Mouse (Mus musculus) macrophage (primary cell): ENCODE measurements around the gene Pdxp. TPM values are rescaled to one million over a fixed set of nuclear protein-coding genes. Genes with fewer than 3 reads are reported as not detected.

Experiments used
- H3K27ac ChIP-seq: fragments of 350-480 bp; formaldehyde crosslinking; 2 replicates; pipeline ENCODE4 v1.9.0; 2021
- H3K36me3 ChIP-seq: fragments of 350-480 bp; formaldehyde crosslinking; 2 replicates; pipeline ENCODE4 v1.9.0; 2021; ENCODE audit errors: inconsistent target
- H3K4me3 ChIP-seq: fragments of 350-480 bp; formaldehyde crosslinking; 2 replicates; pipeline ENCODE4 v1.9.0; 2021; ENCODE audit errors: inconsistent target
- H3K79me2 ChIP-seq: fragments of 350-480 bp; formaldehyde crosslinking; 2 replicates; pipeline ENCODE4 v1.9.0; 2021; ENCODE audit errors: inconsistent target
- WGBS: methylation state at CpG from one replicate; pipeline ENCODE4 v1.1.7; 2026; ENCODE audit warnings: inconsistent platforms; ENCODE audit not compliant: missing documents; 5-methylcytosine and 5-hydroxymethylcytosine counted together
- polyA plus RNA-seq: library from polyadenylated mRNA; stranded (reverse); fragments of 250-400 nt; gene quantifications from 3 replicates; pipeline ENCODE4 v1.2.4, GENCODE M21; 2018; ENCODE audit warnings: inconsistent platforms
- total RNA-seq, 78 experiments: library from RNA; depleted of rRNA; stranded (reverse); fragments of 250-400 nt; gene quantifications; 1 replicate in 9 of 78; 2 replicates in 24 of 78; 3 replicates in 43 of 78; 4 replicates in 2 of 78; pipeline ENCODE4 v1.2.4; 2018; ENCODE audit warnings: inconsistent platforms in 56 of 78

Pdxp gene
- total RNA-seq (2018; cell fraction: chromatin; rRNA removed), result 1 to 10 TPM in 23 of 26 experiments, under 1 TPM in 1, not detected in 2; 0.66 to 5.7 (median 3.7) TPM
- under 1 TPM; 0.05 to 0.84 (median 0.33) TPM for total RNA-seq (2018; cell fraction: cytosol; rRNA removed)
- total RNA-seq (2018; cell fraction: nucleus; rRNA removed), result 10 to 100 TPM in 1 of 26 experiments, 1 to 10 TPM in 24, under 1 TPM in 1; 0.82 to 11.1 (median 4.4) TPM
- polyA plus RNA-seq, result 0.13 to 1.2 TPM (median 0.70 TPM) in 3 replicates

- 4% methylated on average over 51 of the region's 51 CpGs for WGBS
- H3K36me3 ChIP-seq, result peaks cover 34% of the 10 kb centered on the region
- no peak within 1 kb of the TSS for H3K27ac ChIP-seq
- H3K4me3 ChIP-seq, result no peak within 1 kb of the TSS
- H3K79me2 ChIP-seq, result no peaks in the 10 kb centered on the region
These were observed at the start of gene Pdxp for GRCm38 (mm10) chr15:78913632-78914090. Gene Pdxp, plus strand, starts transcription at chr15:78913919.

DNA sequence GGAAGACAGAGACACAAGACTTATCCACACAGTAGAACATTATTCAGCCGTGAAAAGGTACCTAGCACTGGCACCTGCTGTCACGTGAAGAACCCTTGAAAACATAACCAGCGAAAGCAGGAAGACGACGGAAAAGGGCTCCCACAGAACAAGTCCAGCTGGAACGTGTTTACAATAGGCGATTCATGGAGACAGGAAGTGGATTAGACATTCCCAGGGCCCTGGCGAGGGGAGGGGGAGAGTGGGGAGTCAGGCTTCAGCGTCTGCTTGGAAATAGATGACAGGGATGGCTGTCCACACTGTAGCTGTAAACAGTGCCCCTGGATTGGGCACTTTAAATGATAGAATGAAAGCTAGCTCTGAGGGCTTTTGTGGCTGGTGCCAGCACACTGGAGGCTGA lies 45.3 kb upstream of the Pdxp start:
- H3K79me2 ChIP-seq, result no peaks in the 10 kb centered on the region
- H3K36me3 ChIP-seq, result no peaks in the 10 kb centered on the region
- no peak overlapping the region for H3K27ac ChIP-seq
- no peak overlapping the region for H3K4me3 ChIP-seq
- 91% methylated on average over 9 of the region's 9 CpGs for WGBS

- H3K79me2 ChIP-seq, result no peaks in the 10 kb centered on the region
- H3K36me3 ChIP-seq, result no peaks in the 10 kb centered on the region
- no peak overlapping the region for H3K27ac ChIP-seq
- H3K4me3 ChIP-seq, result no peak overlapping the region
- WGBS, result 88% methylated on average over 7 of the region's 7 CpGs
These were observed 44.9 kb upstream of the Pdxp start for GRCm38 (mm10) chr15:78868826-78869233.

- 8% methylated on average over 5 of the region's 6 CpGs for WGBS
- no peak overlapping the region for H3K27ac ChIP-seq
These were observed 43.9 kb upstream of the Pdxp start for GRCm38 (mm10) chr15:78869775-78870174.

GRCm38 (mm10) chr15:78872021-78872608 lies 41.6 kb upstream of the Pdxp start:
- 74% methylated on average over 5 of the region's 5 CpGs for WGBS

More at GRCm38 (mm10) chr15:78869775-78870174, 43.9 kb upstream of the Pdxp start:
- no peaks in the 10 kb centered on the region for H3K36me3 ChIP-seq
- no peaks in the 10 kb centered on the region for H3K79me2 ChIP-seq
- no peak overlapping the region for H3K4me3 ChIP-seq

DNA sequence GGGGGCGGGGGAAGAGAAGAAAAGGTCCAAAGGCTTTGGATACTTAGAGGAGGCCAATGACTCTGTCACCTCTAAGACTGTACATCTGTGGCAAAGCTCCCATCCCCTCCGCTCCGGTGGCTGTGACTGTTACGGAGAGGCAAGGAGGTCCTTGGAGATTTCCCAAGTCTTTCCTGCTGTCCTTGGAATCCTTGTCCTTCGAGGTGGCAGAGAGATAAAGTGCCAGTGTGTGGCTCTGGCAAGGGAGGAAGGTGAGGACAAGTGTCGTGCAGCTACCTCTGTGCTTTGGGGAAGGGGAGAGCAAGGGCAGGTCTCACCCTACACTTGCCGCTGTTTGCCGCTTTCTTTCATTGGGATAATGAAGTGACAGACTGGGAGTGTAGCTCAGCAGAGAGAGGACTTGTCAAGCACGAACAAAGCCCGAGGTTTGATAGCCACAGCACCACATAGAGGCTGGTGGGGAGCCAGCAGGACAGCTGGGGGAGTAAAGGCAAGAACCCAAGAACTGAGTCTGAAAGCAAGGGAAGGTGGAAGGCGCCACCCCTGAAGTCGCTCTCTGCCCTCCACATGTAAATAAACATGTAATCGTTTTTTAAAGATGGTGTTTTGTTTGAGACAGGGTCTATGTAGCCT lies 39.8 kb upstream of the Pdxp start:
- no peaks in the 10 kb centered on the region for H3K79me2 ChIP-seq
- no peaks in the 10 kb centered on the region for H3K36me3 ChIP-seq
- WGBS, result 84% methylated on average over 13 of the region's 13 CpGs
- H3K27ac ChIP-seq, result no peak overlapping the region
- no peak overlapping the region for H3K4me3 ChIP-seq

More at GRCm38 (mm10) chr15:78872021-78872608, 41.6 kb upstream of the Pdxp start:
- no peaks in the 10 kb centered on the region for H3K36me3 ChIP-seq
- H3K27ac ChIP-seq, result no peak overlapping the region
- H3K4me3 ChIP-seq, result no peak overlapping the region
- no peaks in the 10 kb centered on the region for H3K79me2 ChIP-seq

DNA sequence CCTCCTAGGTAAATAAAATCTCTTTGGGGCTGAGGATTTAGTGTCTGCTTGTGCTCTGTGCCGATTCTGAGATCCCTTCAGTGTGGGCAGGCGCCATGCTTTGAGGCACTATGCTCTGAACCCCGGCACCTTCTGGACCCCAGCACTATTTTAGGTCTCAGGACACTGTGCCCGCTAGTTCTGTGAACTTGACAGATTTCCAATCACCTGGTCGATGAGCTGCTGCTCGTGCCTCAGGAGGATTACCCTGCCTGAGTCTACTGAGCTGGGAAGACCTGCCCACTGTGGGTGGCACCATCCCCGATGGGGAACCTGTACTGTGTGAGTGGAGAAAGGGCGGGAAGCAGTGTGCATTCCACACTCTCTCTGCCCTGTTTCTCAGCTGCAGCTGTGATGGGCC lies 38.7 kb upstream of the Pdxp start:
- Histone ChIP-seq H3K79me2 (peaks cover 7% of the 10 kb centered on the region), H3K27ac (no peak overlapping the region), H3K4me3 (no peak overlapping the region), H3K36me3 (0 out of 2 replicates have a peak, but pooled peaks cover 1% of the 10 kb centered on the region)
- WGBS, result 86% methylated on average over 8 of the region's 8 CpGs

GRCm38 (mm10) chr15:78875537-78875936 lies 38.2 kb upstream of the Pdxp start:
- H3K27ac ChIP-seq, result no peak overlapping the region
- 96% methylated on average over 5 of the region's 5 CpGs for WGBS
- H3K36me3 ChIP-seq, result peaks cover 7% of the 10 kb centered on the region; the same call in 1 of the 2 replicates
- H3K4me3 ChIP-seq, result no peak overlapping the region
- H3K79me2 ChIP-seq, result peaks cover 12% of the 10 kb centered on the region

- Histone ChIP-seq H3K79me2 (peaks cover 20% of the 10 kb centered on the region), H3K36me3 (peaks cover 14% of the 10 kb centered on the region), H3K4me3 (peak overlapping the region; percentile 55), H3K27ac (peak overlapping the region; percentile 89)
- WGBS, result 2% methylated on average over 16 of the region's 17 CpGs
These were observed 37.4 kb upstream of the Pdxp start for GRCm38 (mm10) chr15:78876258-78876696.

- peaks cover 22% of the 10 kb centered on the region for H3K79me2 ChIP-seq
- H3K27ac ChIP-seq, result peak within 1 kb of the TSS; percentile 100
- peak within 1 kb of the TSS; percentile 96 for H3K4me3 ChIP-seq
- peaks cover 23% of the 10 kb centered on the region for H3K36me3 ChIP-seq
- 1% methylated on average over 50 of the region's 95 CpGs for WGBS
These were observed 36.5 kb upstream of the Pdxp start, which contains the start of gene Gga1 for GRCm38 (mm10) chr15:78876991-78877809. Gene Gga1, plus strand, starts transcription at chr15:78877190.

DNA sequence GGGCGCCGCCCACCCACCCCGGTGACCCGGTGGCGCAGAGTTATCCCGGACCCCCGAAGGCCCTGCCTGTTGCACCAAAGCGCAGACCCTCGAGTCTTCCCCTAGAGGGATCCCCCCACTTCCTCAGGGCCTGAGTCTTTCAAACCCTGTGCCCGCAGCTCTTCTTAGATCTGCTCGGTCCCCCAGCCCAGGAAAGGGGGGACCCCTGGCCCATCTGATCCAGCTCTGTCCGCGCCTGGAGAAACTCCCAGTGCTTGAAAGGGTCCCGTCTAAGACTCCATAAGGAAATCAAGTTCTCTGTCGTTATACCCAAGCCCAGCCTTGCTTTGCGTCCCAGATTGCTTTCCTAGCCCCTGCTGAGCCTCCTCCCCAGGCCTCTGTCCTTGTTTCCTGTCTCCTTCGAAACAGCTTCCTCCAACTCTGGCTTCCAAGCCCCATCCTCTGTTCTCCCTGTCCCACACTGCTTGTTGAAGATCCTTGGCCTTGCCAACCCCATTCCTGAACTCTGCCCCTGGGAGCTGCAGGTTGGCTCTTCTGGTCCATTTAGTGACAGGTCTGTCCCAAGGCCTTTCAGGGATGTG lies 35.8 kb upstream of the Pdxp start:
- Histone ChIP-seq H3K79me2 (peaks cover 22% of the 10 kb centered on the region), H3K4me3 (peak overlapping the region; percentile 96), H3K36me3 (peaks cover 30% of the 10 kb centered on the region), H3K27ac (peak overlapping the region; percentile 100)
- 0% methylated on average over 17 of the region's 17 CpGs for WGBS

- WGBS, result 0% methylated on average over 4 of the region's 7 CpGs
- H3K79me2 ChIP-seq, result peaks cover 22% of the 10 kb centered on the region
- peak overlapping the region; percentile 96 for H3K4me3 ChIP-seq
- peaks cover 41% of the 10 kb centered on the region for H3K36me3 ChIP-seq
- peak overlapping the region; percentile 100 for H3K27ac ChIP-seq
These were observed 34.8 kb upstream of the Pdxp start for GRCm38 (mm10) chr15:78878792-78879516.

DNA sequence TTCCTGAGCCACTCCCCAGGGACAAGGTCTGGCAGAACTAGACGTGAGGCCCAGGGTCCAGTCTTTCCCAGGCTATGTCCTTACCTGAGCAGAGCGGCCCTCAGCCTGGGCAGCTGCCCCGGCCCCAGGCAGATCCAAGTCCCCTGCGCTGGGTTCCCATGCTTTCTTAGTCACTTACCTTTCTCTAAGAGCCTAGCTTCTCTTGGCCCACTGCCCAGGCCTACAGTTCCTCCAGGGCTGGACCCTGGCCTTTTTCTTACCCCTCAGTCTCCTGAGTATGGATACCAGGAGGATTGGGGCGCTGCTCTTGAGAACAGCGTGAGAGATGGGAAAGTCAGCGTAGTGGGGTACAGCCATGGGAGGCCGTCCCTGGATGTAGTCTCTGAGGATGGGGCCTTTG lies 33.3 kb upstream of the Pdxp start:
- peaks cover 53% of the 10 kb centered on the region for H3K36me3 ChIP-seq
- H3K27ac ChIP-seq, result peak overlapping the region; percentile 100; the same call in 1 of the 2 replicates
- WGBS, result 96% methylated on average over 7 of the region's 8 CpGs
- no peak overlapping the region for H3K4me3 ChIP-seq
- peaks cover 22% of the 10 kb centered on the region for H3K79me2 ChIP-seq
